Mouse (Mus musculus) hindbrain, postnatal 0 days (tissue): ENCODE measurements at regions not wholly inside any gene's neighbourhood (a gene's known extent, or its start where the extent isn't known, plus 50 kb on each side); places are given as distances from the start of the nearest gene placed in this dataset.
A peak's percentile ranks its signal among the peaks of the same experiment; 100 is the strongest.
"Not testable (repeated sequence)": the region's sequence is repeated elsewhere in the genome, so short reads cannot be mapped to it uniquely, and the experiment has no call there.

Experiments
- ATAC-seq: fragments of 200-750 bp; cut with Nextera tagmentation; 2 replicates; pipeline ENCODE4 v1.8.0; 2017; ENCODE audit warnings: mild to moderate bottlenecking, moderate TSS enrichment, moderate library complexity
- DNase-seq: peaks from one replicate; pipeline ENCODE4 v3.0.0-alpha.2; 2015; ENCODE audit warnings: low spot score
- H3K27ac ChIP-seq: fragments of 300-500 bp; sonication (generic); 2 replicates; pipeline ENCODE4 v1.5.1; 2014; ENCODE audit warnings: mild to moderate bottlenecking
- H3K27me3 ChIP-seq: fragments of 300-500 bp; sonication (generic); 2 replicates; pipeline ENCODE4 v1.6.1; 2014; ENCODE audit warnings: low read length, mixed read lengths; ENCODE audit not compliant: insufficient read depth
- H3K36me3 ChIP-seq: fragments of 300-500 bp; sonication (generic); 2 replicates; pipeline ENCODE4 v1.6.1; 2014; ENCODE audit warnings: low read length, mixed read lengths; ENCODE audit not compliant: insufficient read depth
- H3K4me1 ChIP-seq: fragments of 300-500 bp; sonication (generic); 2 replicates; pipeline ENCODE4 v1.6.1; 2014; ENCODE audit warnings: antibody characterized with exemption, low read length, mixed read lengths; ENCODE audit not compliant: insufficient read depth
- H3K4me2 ChIP-seq: fragments of 300-500 bp; sonication (generic); 2 replicates; pipeline ENCODE4 v1.6.1; 2014; ENCODE audit warnings: low read depth, mild to moderate bottlenecking, low read length, moderate library complexity, mixed read lengths
- H3K4me3 ChIP-seq: fragments of 300-500 bp; sonication (generic); 2 replicates; pipeline ENCODE4 v1.5.1; 2014; ENCODE audit warnings: low read length
- H3K9ac ChIP-seq: fragments of 300-500 bp; sonication (generic); replicated peaks from 2 replicates; pipeline ENCODE4 v1.6.1; 2014; ENCODE audit warnings: mild to moderate bottlenecking, low read length, moderate library complexity, mixed read lengths
- H3K9me3 ChIP-seq: fragments of 300-500 bp; sonication (generic); 2 replicates; pipeline ENCODE4 v1.6.1; 2016; ENCODE audit warnings: low read length, mixed read lengths
- CTCF ChIP-seq: IDR thresholded peaks from 2 replicates; pipeline ENCODE4 v1.5.1; 2016; ENCODE audit warnings: antibody characterized with exemption, control low read depth, low read depth
- WGBS: fragments of 180-500 bp; shearing (Covaris S2); extraction: QIAGEN DNeasy Blood & Tissue Kit; methylation state at CpG from one replicate; pipeline ENCODE4 v1.1.7; 2014; 5-methylcytosine and 5-hydroxymethylcytosine counted together

DNA sequence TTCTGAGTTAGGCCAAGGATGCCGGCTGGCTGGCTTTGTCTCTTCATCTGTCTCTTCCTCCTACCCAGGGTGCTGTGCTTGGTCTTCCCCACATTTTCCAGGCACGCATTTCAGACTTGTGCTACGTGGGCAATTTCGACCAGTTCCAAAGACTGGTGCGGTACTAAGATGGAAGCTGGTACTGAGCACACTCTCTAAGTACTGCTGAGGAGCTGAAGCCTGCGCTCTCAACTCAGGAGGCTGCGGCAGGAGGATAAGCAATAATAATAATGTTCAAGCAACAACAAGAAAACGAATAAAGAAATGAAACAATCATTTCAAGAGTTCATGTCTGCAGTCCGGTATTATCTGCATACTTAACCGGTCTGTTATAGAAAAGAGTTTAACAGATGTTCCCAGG is 127.9 kb downstream of the Tpbg start:
- no peak for ATAC-seq

DNA sequence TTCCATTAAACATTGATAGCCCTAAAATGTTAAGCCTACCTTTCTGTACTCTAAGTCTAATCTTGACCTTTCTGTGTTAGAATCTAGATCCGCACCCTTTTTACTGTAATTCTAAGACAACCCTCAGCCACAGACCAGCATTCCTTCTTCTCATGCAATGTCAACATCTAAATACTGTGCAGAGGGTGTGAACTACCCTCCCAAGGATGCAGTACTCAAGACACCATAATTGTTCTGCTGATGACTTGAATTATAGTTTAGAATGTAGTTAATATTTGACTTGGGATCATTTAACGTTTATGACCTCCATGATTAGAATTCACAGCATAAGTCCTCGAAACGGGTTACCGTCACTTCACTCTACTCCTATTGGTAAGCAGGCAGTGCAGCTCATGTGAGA is 139.2 kb downstream of the Tpbg start:
- no peaks in the 10 kb centered on the region for H3K4me1 ChIP-seq
- H3K4me3 ChIP-seq, result no peak overlapping the region
- DNase-seq (no peak), ATAC-seq (no peak)
- H3K27me3 ChIP-seq, result no peaks in the 10 kb centered on the region
- no peak overlapping the region for H3K9ac ChIP-seq
- TF ChIP-seq CTCF, result no peak
- no peak overlapping the region for H3K27ac ChIP-seq
- no peaks in the 10 kb centered on the region for H3K9me3 ChIP-seq
- H3K4me2 ChIP-seq, result no peak overlapping the region
- 94% methylated on average over 5 of the region's 5 CpGs for WGBS
- H3K36me3 ChIP-seq, result no peaks in the 10 kb centered on the region

More for the DNA sequence above, 127.9 kb downstream of the Tpbg start:
- Histone ChIP-seq H3K27me3 (no peaks in the 10 kb centered on the region), H3K4me3 (no peak overlapping the region), H3K4me1 (no peaks in the 10 kb centered on the region), H3K27ac (no peak overlapping the region), H3K4me2 (no peak overlapping the region), H3K9ac (no peak overlapping the region), H3K9me3 (no peaks in the 10 kb centered on the region), H3K36me3 (no peaks in the 10 kb centered on the region)
- 87% methylated on average over 10 of the region's 10 CpGs for WGBS
- TF ChIP-seq CTCF, result no peak
- DNase-seq, result no peak

DNA sequence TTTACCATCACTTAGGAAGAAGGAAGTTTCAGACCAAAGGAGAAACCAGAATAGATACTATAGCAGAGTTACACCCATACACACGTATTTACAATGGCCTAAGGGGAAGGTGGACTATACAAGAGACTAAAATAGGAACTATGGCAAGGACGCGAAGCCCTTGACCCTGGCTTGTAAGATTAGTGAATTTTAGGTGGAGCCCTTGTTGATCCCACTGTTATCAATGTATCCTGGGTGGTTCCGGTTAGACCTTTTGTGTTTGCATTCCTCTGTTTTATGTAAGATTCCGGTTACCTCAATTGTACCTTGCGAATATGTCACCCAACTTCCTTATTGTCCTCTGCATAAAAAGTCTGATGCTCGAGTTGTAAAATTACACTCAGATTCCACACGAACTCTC is 141.3 kb downstream of the Tpbg start:
- not testable (repeated sequence) for H3K9ac ChIP-seq, H3K9me3 ChIP-seq, DNase-seq, H3K4me1 ChIP-seq, H3K36me3 ChIP-seq, H3K4me3 ChIP-seq, H3K4me2 ChIP-seq, ATAC-seq, H3K27me3 ChIP-seq, H3K27ac ChIP-seq
- 97% methylated on average over 6 of the region's 8 CpGs for WGBS

DNA sequence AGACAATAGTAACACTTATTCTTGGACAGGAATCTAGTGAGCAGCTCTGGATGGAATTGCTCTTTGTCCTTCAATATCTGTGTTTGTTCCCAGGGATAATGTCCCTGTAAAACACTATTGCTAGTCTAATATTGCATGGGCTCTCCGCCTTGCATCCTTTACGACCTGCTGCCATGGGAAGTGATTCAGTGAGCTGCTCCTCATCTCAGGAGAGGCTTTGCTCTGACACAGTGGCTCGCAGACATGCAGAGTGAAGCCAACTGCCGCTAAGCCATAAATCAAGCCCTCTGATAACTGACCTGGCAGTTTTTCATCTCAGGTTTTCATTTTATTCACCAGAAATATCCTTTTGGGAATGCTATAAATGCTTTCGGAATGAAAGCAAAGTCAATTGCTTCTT is 143.5 kb downstream of the Tpbg start:
- Histone ChIP-seq H3K36me3 (no peaks in the 10 kb centered on the region), H3K9me3 (no peaks in the 10 kb centered on the region), H3K27ac (no peak overlapping the region), H3K4me3 (no peak overlapping the region), H3K9ac (no peak overlapping the region), H3K4me2 (no peak overlapping the region), H3K4me1 (no peaks in the 10 kb centered on the region), H3K27me3 (no peaks in the 10 kb centered on the region)
- DNase-seq, result peak; percentile 12
- TF ChIP-seq CTCF, result no peak
- WGBS, result 65% methylated on average over 5 of the region's 5 CpGs
- ATAC-seq, result no peak

DNA sequence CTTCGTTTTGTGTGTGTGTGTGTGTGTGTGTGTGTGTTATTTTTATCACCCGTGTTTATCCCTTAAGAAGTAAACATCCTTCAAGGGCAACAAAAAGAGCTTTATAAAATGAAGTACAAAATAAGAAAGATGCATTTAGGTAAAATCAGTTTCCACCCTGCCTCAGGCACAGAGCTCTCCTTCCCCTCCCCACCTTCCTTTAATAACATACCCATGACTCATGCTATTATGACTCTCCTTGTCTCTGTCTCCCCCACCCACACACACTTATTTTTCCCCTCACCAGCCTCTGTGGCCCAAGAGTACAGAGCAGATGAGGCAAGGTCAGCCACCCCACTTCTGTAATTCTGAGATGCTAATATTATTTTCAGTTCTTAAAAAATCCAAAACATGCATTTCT is 144.0 kb downstream of the Tpbg start:
- Histone ChIP-seq H3K27me3 (no peaks in the 10 kb centered on the region), H3K4me2 (no peak overlapping the region), H3K36me3 (no peaks in the 10 kb centered on the region), H3K27ac (no peak overlapping the region), H3K9me3 (no peaks in the 10 kb centered on the region), H3K4me1 (no peaks in the 10 kb centered on the region), H3K4me3 (no peak overlapping the region), H3K9ac (no peak overlapping the region)
- ATAC-seq (no peak), DNase-seq (no peak)
- WGBS, result 75% methylated on average over 2 of the region's 2 CpGs
- TF ChIP-seq CTCF, result no peak

DNA sequence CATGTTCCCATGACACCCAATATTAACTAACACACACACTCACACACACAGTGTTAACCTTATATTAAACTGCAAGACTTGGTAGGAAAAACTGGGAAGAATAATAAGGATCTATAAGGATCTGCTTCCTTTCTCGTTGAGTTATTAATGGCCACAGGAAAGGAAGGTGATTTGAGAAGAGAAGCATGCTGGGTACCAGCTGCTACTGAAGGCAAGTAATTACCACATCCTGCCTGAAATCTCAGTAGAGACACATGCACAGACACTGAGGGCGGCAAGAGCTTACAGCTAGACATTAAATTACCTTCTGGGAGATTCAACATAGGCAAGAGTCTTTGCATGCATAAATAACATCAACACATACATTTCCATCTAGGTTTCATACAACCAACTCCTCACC is 160.8 kb downstream of the Tpbg start:
- no peaks in the 10 kb centered on the region for H3K9me3 ChIP-seq
- WGBS, result 49% methylated on average over 2 of the region's 2 CpGs
- no peak overlapping the region for H3K27ac ChIP-seq
- H3K9ac ChIP-seq, result no peak overlapping the region
- no peaks in the 10 kb centered on the region for H3K36me3 ChIP-seq
- H3K27me3 ChIP-seq, result no peaks in the 10 kb centered on the region
- H3K4me2 ChIP-seq, result no peak overlapping the region
- DNase-seq (peak; percentile 45), ATAC-seq (peak; percentile 70; the same call in 1 of the 2 replicates)
- no peak overlapping the region for H3K4me3 ChIP-seq
- TF ChIP-seq CTCF, result no peak
- H3K4me1 ChIP-seq, result no peaks in the 10 kb centered on the region

DNA sequence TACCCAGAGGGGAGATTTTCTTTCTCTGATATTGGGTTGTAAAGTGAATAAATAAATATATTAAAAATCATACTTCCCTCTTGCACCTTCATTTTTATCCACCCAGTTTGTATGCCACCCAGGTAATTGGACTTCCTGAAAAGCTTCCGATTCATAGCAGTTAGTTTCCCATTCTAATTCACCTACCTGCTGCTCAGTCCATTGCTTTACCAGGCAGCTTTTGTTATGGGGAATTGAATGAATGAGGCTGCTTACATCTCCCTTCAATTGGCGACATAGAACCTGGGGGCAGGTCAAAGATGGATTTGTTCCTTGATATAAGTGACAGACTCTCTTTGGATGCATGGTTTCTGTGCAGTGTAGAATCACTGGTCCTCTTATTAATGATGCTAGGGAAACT is 169.5 kb downstream of the Tpbg start:
- Histone ChIP-seq H3K27ac (no peak overlapping the region), H3K36me3 (no peaks in the 10 kb centered on the region), H3K4me2 (no peak overlapping the region), H3K4me1 (no peaks in the 10 kb centered on the region), H3K4me3 (no peak overlapping the region), H3K9ac (no peak overlapping the region), H3K9me3 (no peaks in the 10 kb centered on the region), H3K27me3 (no peaks in the 10 kb centered on the region)
- no peak for TF ChIP-seq CTCF
- ATAC-seq, result no peak
- 65% methylated on average over 2 of the region's 2 CpGs for WGBS
- no peak for DNase-seq
